Mouse (Mus musculus): ENCODE measurements around the gene Foxo6.

DNA sequence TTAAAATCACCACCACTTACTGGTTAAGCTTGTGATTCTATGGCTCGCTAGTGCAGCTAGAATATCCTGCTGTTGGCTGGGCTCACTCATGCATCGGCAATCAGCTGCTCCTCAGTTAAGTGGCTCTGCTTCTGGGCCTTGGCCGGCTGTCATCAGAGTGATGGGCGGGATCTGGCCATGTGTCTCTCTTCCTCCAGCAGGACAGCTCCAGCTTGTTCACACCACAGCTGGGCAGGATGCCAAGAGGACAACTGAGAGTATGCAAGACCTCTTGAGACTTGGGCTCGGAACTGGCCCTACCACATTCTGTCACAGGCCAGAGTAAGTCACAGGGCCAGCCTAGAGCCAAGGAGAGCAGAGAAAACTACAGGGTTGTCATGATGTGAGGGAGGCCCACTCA lies 39.7 kb downstream of the Foxo6 start:
- TF ChIP-seq CTCF (IDR thresholded peaks at IDR 0.05; ENCODE audit: extremely low read depth, insufficient read depth, insufficient read length, insufficient replicate concordance) (no peak), POLR2A (IDR thresholded peaks at IDR 0.05; ENCODE audit: low read depth, low read length) (no peak)

Data from spleen, adult 2 months (tissue).